Mouse (Mus musculus) ES-Bruce4 (cell line): Measurements from ENCODE around the gene Fbh1. TPM values are rescaled to one million over a fixed set of nuclear protein-coding genes. Genes with fewer than 3 reads are reported as not detected.

Source experiments
- H3K27ac ChIP-seq: 2 replicates; pipeline ENCODE4 v1.5.1; 2012; ENCODE audit warnings: low read length, inconsistent platforms; ENCODE audit not compliant: insufficient read depth
- H3K27me3 ChIP-seq: 2 replicates; pipeline ENCODE4 v1.6.1; 2012; ENCODE audit warnings: mild to moderate bottlenecking, low read length, inconsistent platforms; ENCODE audit not compliant: control insufficient read depth, poor library complexity, insufficient read depth, severe bottlenecking
- H3K36me3 ChIP-seq: 2 replicates; pipeline ENCODE4 v1.6.1; 2012; ENCODE audit warnings: inconsistent platforms, mild to moderate bottlenecking, low read length, moderate library complexity; ENCODE audit not compliant: control insufficient read depth, poor library complexity, insufficient read depth, severe bottlenecking
- H3K4me1 ChIP-seq: one replicate; pipeline ENCODE4 v1.8.1; 2011; ENCODE audit warnings: low read length; ENCODE audit not compliant: control insufficient read depth, insufficient read depth
- H3K4me3 ChIP-seq: 2 replicates; pipeline ENCODE4 v1.5.1; 2011; ENCODE audit warnings: low read depth, mild to moderate bottlenecking, low read length
- H3K9ac ChIP-seq: 2 replicates; pipeline ENCODE4 v1.6.1; 2012; ENCODE audit warnings: low read depth, mild to moderate bottlenecking, inconsistent platforms; ENCODE audit not compliant: poor library complexity, severe bottlenecking
- H3K9me3 ChIP-seq: replicated peaks from 2 replicates; pipeline ENCODE4 v1.6.1; 2012; ENCODE audit warnings: mild to moderate bottlenecking, low read length, inconsistent platforms; ENCODE audit not compliant: control insufficient read depth, poor library complexity, insufficient read depth, severe bottlenecking
- CTCF ChIP-seq: IDR thresholded peaks from one replicate; pipeline ENCODE4 v1.8.1; 2011; ENCODE audit warnings: low read depth, low read length
- EP300 ChIP-seq: IDR thresholded peaks from 2 replicates; pipeline ENCODE4 v1.6.1; 2011; ENCODE audit warnings: low read depth, low read length; ENCODE audit not compliant: insufficient read depth
- POLR2A ChIP-seq: IDR thresholded peaks from one replicate; pipeline ENCODE4 v1.8.1; 2011; ENCODE audit warnings: low read length; ENCODE audit not compliant: insufficient read depth
- polyA plus RNA-seq: library from polyadenylated mRNA; stranded (reverse); fragments of >200 nt; gene quantifications from 2 replicates; pipeline ENCODE4 v1.2.4, GENCODE M21; 2011; ENCODE audit warnings: low read depth; ENCODE audit not compliant: missing spikeins, insufficient read depth, insufficient read length

Fbh1 gene
- polyA plus RNA-seq, 1 experiment: 87.9 TPM

GRCm38 (mm10) chr2:11735853-11736252, 41.5 kb downstream of the Fbh1 start:
- H3K9me3 ChIP-seq: no peaks in the 10 kb centered on the region
- no peak overlapping the region for H3K27ac ChIP-seq
- no peaks in the 10 kb centered on the region for H3K4me1 ChIP-seq
- no peak overlapping the region for H3K4me3 ChIP-seq
- no peaks in the 10 kb centered on the region for H3K36me3 ChIP-seq
- no peaks in the 10 kb centered on the region for H3K27me3 ChIP-seq
- TF ChIP-seq POLR2A (no peak), EP300 (no peak), CTCF (no peak)
- H3K9ac ChIP-seq: no peak overlapping the region

GRCm38 (mm10) chr2:11732978-11733377, 44.4 kb downstream of the Fbh1 start:
- Histone ChIP-seq H3K27me3 (no peaks in the 10 kb centered on the region), H3K9ac (no peak overlapping the region), H3K9me3 (no peaks in the 10 kb centered on the region), H3K27ac (no peak overlapping the region), H3K4me1 (no peaks in the 10 kb centered on the region), H3K36me3 (no peaks in the 10 kb centered on the region), H3K4me3 (no peak overlapping the region)
- no peak for TF ChIP-seq CTCF
- no peak for TF ChIP-seq EP300
- no peak for TF ChIP-seq POLR2A

GRCm38 (mm10) chr2:11729091-11729490, 48.3 kb downstream of the Fbh1 start:
- Histone ChIP-seq H3K9me3 (no peaks in the 10 kb centered on the region), H3K4me3 (no peak overlapping the region), H3K4me1 (no peaks in the 10 kb centered on the region), H3K27ac (no peak overlapping the region), H3K36me3 (no peaks in the 10 kb centered on the region), H3K9ac (no peak overlapping the region), H3K27me3 (no peaks in the 10 kb centered on the region)
- TF ChIP-seq CTCF (no peak), POLR2A (no peak), EP300 (no peak)

- no peak for TF ChIP-seq EP300
- no peak for TF ChIP-seq POLR2A
- no peak for TF ChIP-seq CTCF
- H3K36me3 ChIP-seq: no peaks in the 10 kb centered on the region
- H3K4me1 ChIP-seq: no peaks in the 10 kb centered on the region
- H3K27ac ChIP-seq: no peak overlapping the region
- no peak overlapping the region for H3K9ac ChIP-seq
- H3K4me3 ChIP-seq: no peak overlapping the region
- no peaks in the 10 kb centered on the region for H3K27me3 ChIP-seq
- H3K9me3 ChIP-seq: no peaks in the 10 kb centered on the region
These were observed 49.8 kb downstream of the Fbh1 start for GRCm38 (mm10) chr2:11727574-11727973.

DNA sequence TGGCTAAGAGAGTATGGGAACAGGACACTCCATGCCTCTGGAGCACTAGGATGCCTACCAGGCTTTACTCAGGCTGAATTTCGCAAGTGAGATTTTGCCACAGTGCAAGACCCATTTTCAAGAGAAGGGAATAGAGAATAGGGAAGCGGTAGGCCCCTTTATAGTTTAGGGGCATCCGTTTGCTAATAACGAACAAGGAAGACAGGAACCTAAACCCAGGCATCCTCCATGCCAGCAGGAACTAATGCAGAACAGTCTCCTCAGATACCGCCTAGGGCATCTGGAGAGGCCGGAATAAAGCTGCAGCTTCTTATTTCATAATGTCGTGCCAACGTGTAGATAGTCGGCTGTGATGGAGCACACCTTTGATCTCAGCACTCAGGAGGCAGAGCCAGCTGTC, 54.8 kb downstream of the Fbh1 start:
- Histone ChIP-seq H3K27ac (no peak overlapping the region), H3K4me1 (no peaks in the 10 kb centered on the region), H3K27me3 (no peaks in the 10 kb centered on the region), H3K9ac (no peak overlapping the region), H3K9me3 (no peaks in the 10 kb centered on the region), H3K36me3 (no peaks in the 10 kb centered on the region), H3K4me3 (no peak overlapping the region)
- no peak for TF ChIP-seq POLR2A
- no peak for TF ChIP-seq CTCF
- no peak for TF ChIP-seq EP300

DNA sequence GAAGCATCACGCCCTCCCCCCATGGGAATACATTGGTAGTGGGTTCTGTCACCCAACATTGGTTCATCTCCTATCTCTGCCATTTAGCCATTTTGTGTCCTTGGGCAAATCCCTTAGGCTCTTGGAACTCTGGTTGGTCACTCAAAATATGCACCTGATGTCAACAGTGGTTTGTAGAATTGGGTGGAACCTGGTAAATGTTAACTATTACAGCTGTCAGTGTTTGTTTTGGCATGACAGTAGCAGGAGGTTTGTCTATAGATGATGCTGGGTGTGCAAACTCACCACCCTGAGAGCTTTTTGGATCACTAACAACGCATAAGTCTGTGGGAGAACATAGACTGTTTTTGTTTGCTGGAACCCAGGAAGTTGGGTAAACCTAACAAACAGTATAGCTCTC, 58.8 kb downstream of the Fbh1 start:
- H3K9ac ChIP-seq: no peak overlapping the region
- no peak for TF ChIP-seq POLR2A
- no peak for TF ChIP-seq EP300
- TF ChIP-seq CTCF: no peak
- no peaks in the 10 kb centered on the region for H3K4me1 ChIP-seq

More for the DNA sequence above, 58.8 kb downstream of the Fbh1 start:
- no peak overlapping the region for H3K4me3 ChIP-seq
- H3K9me3 ChIP-seq: no peaks in the 10 kb centered on the region
- no peak overlapping the region for H3K27ac ChIP-seq
- no peaks in the 10 kb centered on the region for H3K36me3 ChIP-seq
- no peaks in the 10 kb centered on the region for H3K27me3 ChIP-seq
